Mouse (Mus musculus): Measurements from ENCODE around the gene Mfap5.

DNA sequence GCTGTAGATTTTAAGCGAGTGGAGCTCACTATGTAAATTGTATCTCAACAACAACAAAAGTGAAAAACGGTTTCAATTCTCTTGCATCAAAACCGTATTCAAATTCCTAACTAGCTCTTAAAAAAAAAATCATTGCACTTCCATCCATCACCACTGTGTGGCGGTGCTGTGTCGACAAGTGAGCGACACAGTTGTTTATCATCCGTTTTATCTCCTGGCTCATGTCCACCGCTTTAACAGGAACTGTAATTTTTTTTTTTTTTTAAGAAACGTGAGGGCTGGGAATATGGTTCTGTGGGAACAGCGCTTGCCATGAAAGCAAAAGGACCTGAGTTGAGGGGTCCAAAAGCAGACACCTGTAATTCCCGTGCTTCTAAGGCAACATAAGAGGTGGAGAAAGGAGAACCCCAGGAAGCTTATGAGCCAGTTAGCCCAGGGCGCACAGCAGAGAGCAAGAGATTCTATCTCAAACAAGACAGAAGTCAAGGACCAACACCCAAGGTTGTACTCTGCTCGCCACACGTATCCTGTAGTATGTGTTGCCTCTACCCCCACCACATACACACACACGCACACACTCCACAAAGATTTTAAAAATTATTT lies 51.4 kb downstream of the Mfap5 start:
- TF ChIP-seq CTCF (IDR thresholded peaks at IDR 0.05; ENCODE audit: low read depth, low read length), result peak; percentile 23
- TF ChIP-seq EP300 (IDR thresholded peaks at IDR 0.05; ENCODE audit: insufficient read depth, low read depth, low read length), result no peak
